Mouse (Mus musculus): ENCODE data around the gene Rabif.

Rabif gene

GRCm38 (mm10) chr1:134555871-134556670 is 61.6 kb downstream of the Rabif start:
- DNase-seq: peak; percentile 82

GRCm38 (mm10) chr1:134556671-134557218 is 62.3 kb downstream of the Rabif start:
- peak; percentile 90 for DNase-seq
